Mouse (Mus musculus) heart, postnatal 0 days (tissue): ENCODE results near the gene Tmem239. TPM values are rescaled to one million over a fixed set of nuclear protein-coding genes. Genes with fewer than 3 reads are reported as not detected.
"Not testable (repeated sequence)": the region's sequence is repeated elsewhere in the genome, so short reads cannot be mapped to it uniquely, and the experiment has no call there.

Experiments
- ATAC-seq: fragments of 200-750 bp; cut with Nextera tagmentation; 2 replicates; pipeline ENCODE4 v1.8.0; 2017; ENCODE audit warnings: low read depth, moderate number of reproducible peaks, moderate library complexity; ENCODE audit not compliant: insufficient read depth
- DNase-seq: peaks from one replicate; pipeline ENCODE4 v3.0.0-alpha.2; 2016; ENCODE audit warnings: low spot score
- H3K27ac ChIP-seq: fragments of 300-500 bp; sonication (generic); 2 replicates; pipeline ENCODE4 v1.5.1; 2014; ENCODE audit warnings: low read depth, mild to moderate bottlenecking
- H3K27me3 ChIP-seq: fragments of 300-500 bp; sonication (generic); 2 replicates; pipeline ENCODE4 v1.6.1; 2014; ENCODE audit warnings: low read length, mixed read lengths; ENCODE audit not compliant: control insufficient read depth, insufficient read depth
- H3K36me3 ChIP-seq: fragments of 300-500 bp; sonication (generic); replicated peaks from 2 replicates; pipeline ENCODE4 v1.6.1; 2014; ENCODE audit warnings: low read length, mixed read lengths; ENCODE audit not compliant: control insufficient read depth, insufficient read depth
- H3K4me1 ChIP-seq: fragments of 300-500 bp; sonication (generic); 2 replicates; pipeline ENCODE4 v1.6.1; 2014; ENCODE audit warnings: antibody characterized with exemption; ENCODE audit not compliant: control insufficient read depth, insufficient read depth
- H3K4me2 ChIP-seq: fragments of 300-500 bp; sonication (generic); 2 replicates; pipeline ENCODE4 v1.6.1; 2014; ENCODE audit warnings: low read depth, mild to moderate bottlenecking, low read length, moderate library complexity
- H3K4me3 ChIP-seq: fragments of 300-500 bp; sonication (generic); 2 replicates; pipeline ENCODE4 v1.5.1; 2014; ENCODE audit warnings: low read depth, low read length
- H3K9ac ChIP-seq: fragments of 300-500 bp; sonication (generic); replicated peaks from 2 replicates; pipeline ENCODE4 v1.6.1; 2014; ENCODE audit warnings: low read depth, low read length, mixed read lengths
- H3K9me3 ChIP-seq: fragments of 300-500 bp; sonication (generic); replicated peaks from 2 replicates; pipeline ENCODE4 v1.6.1; 2016; ENCODE audit warnings: low read length; ENCODE audit not compliant: control insufficient read depth
- CTCF ChIP-seq: IDR thresholded peaks from 2 replicates; pipeline ENCODE4 v1.5.1; 2016; ENCODE audit warnings: antibody characterized with exemption, control low read depth, low read depth
- EP300 ChIP-seq: IDR thresholded peaks from 2 replicates; pipeline ENCODE4 v1.6.1; 2016; ENCODE audit warnings: antibody characterized with exemption, low read depth
- WGBS: fragments of 180-500 bp; shearing (Covaris S2); extraction: QIAGEN DNeasy Blood & Tissue Kit; methylation state at CpG from one replicate; pipeline ENCODE4 v1.1.7; 2014; 5-methylcytosine and 5-hydroxymethylcytosine counted together
- polyA plus RNA-seq: library from polyadenylated mRNA; unstranded; fragments of >200 nt; fragmentation: Nextera tagmentation; extraction: Ambion mirVana; gene quantifications from 2 replicates; pipeline ENCODE4 v1.2.1, GENCODE M21; 2015
- total RNA-seq: library from RNA; depleted of rRNA; stranded (reverse); fragments of >200 nt; gene quantifications from 2 replicates; pipeline ENCODE4 v1.2.3, GENCODE M21; 2014; ENCODE audit warnings: low replicate concordance

Tmem239 gene
- total and polyA plus RNA-seq, 2 experiments from 2014 or later, result not detected

DNA sequence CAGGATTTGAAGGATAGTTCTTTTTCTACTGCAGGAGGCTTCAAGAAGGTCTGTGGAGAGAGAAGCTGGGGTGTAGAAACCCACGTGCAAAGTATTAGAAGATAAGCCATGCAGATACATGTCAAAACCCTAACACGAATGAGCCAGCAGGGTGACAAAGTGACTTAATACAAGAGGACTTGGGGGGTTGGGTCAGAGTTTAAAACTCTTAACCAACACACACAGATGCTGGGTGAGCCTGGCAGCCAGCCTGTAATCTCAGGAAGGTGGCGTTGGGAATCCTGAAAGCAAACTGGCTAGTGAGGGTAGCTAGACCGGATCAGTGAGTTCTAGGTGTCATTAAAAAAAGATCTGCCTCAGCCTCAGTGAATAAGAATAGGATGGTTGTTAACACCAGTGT is 38.9 kb upstream of the Tmem239 start:
- TF ChIP-seq CTCF, result no peak
- TF ChIP-seq EP300, result no peak
- 56% methylated on average over 4 of the region's 4 CpGs for WGBS
- no peak overlapping the region for H3K27ac ChIP-seq
- H3K4me2 ChIP-seq, result no peak overlapping the region
- H3K36me3 ChIP-seq, result no peaks in the 10 kb centered on the region
- peaks cover 16% of the 10 kb centered on the region for H3K27me3 ChIP-seq
- DNase-seq (no peak), ATAC-seq (no peak)
- H3K4me1 ChIP-seq, result no peaks in the 10 kb centered on the region
- H3K9me3 ChIP-seq, result no peaks in the 10 kb centered on the region
- H3K4me3 ChIP-seq, result no peak overlapping the region
- no peak overlapping the region for H3K9ac ChIP-seq

GRCm38 (mm10) chr2:130373026-130373425 is 33.3 kb upstream of the Tmem239 start:
- not testable (repeated sequence) for H3K36me3 ChIP-seq, H3K27ac ChIP-seq, H3K4me2 ChIP-seq, H3K4me3 ChIP-seq, DNase-seq, ATAC-seq, H3K9me3 ChIP-seq, H3K9ac ChIP-seq, H3K27me3 ChIP-seq, H3K4me1 ChIP-seq
- WGBS, result 28% methylated on average over 1 of the region's 1 CpGs

GRCm38 (mm10) chr2:130374951-130375350 is 31.3 kb upstream of the Tmem239 start:
- no peak overlapping the region for H3K27ac ChIP-seq
- DNase-seq (no peak), ATAC-seq (no peak)
- 62% methylated on average over 4 of the region's 4 CpGs for whole genome bisulfite sequencing
- no peak overlapping the region for H3K4me2 ChIP-seq
- H3K36me3 ChIP-seq, result no peaks in the 10 kb centered on the region
- H3K9me3 ChIP-seq, result no peaks in the 10 kb centered on the region
- TF ChIP-seq EP300, result no peak
- TF ChIP-seq CTCF, result no peak
- H3K4me3 ChIP-seq, result no peak overlapping the region
- H3K4me1 ChIP-seq, result no peaks in the 10 kb centered on the region
- H3K9ac ChIP-seq, result no peak overlapping the region
- H3K27me3 ChIP-seq, result no peaks in the 10 kb centered on the region

DNA sequence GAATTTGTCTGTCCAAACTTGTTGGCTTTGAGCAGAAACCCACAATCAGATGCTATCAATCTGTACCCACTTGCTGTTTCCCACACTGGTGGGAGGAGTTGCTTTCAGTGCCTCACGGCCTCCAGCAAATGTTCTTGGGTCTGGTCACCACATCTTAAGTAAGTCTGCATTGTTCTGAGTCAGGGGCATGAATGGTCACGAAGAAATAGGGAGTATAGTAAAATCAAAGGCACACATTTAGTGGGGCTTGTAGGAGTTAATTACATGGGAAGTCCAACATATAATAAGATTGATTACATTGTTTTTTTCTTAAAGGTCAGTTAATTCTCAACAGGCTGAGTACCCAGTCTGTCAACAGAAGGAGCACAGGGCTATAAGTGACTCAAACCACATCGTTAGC is 23.1 kb upstream of the Tmem239 start:
- Histone ChIP-seq H3K27me3 (0 out of 2 replicates have a peak, but pooled peaks cover 7% of the 10 kb centered on the region), H3K36me3 (no peaks in the 10 kb centered on the region), H3K9me3 (no peaks in the 10 kb centered on the region), H3K9ac (no peak overlapping the region), H3K4me1 (no peaks in the 10 kb centered on the region), H3K4me2 (no peak overlapping the region), H3K4me3 (no peak overlapping the region), H3K27ac (no peak overlapping the region)
- 61% methylated on average over 3 of the region's 3 CpGs for WGBS
- DNase-seq (no peak), ATAC-seq (no peak)
- TF ChIP-seq EP300 (no peak), CTCF (no peak)

DNA sequence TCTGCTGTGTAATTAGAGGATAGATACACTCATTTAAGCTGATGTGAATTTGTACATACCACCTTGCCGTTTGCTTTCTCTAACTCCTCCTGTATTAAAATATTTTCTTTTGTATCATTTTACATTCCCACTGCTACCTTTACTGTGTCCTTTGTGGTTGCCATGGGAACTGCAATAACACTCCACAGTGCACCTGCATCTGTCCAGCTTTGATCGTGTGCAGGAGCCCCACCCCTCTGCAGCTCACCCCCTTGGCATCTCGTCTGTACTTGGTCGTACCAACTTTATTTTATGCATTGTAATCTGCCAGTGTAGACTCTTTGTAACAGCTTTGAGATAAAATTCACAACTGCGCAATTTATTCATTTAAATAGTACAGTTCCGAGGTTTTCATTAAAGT is 22.4 kb upstream of the Tmem239 start:
- H3K27ac ChIP-seq, result no peak overlapping the region
- H3K9ac ChIP-seq, result no peak overlapping the region
- 68% methylated on average over 6 of the region's 6 CpGs for WGBS
- no peaks in the 10 kb centered on the region for H3K4me1 ChIP-seq
- H3K27me3 ChIP-seq, result 0 out of 2 replicates have a peak, but pooled peaks cover 7% of the 10 kb centered on the region
- no peaks in the 10 kb centered on the region for H3K9me3 ChIP-seq
- no peak overlapping the region for H3K4me3 ChIP-seq
- no peak overlapping the region for H3K4me2 ChIP-seq
- ATAC-seq (no peak), DNase-seq (no peak)
- no peaks in the 10 kb centered on the region for H3K36me3 ChIP-seq
- no peak for TF ChIP-seq EP300
- TF ChIP-seq CTCF, result no peak

GRCm38 (mm10) chr2:130386212-130386611 is 20.1 kb upstream of the Tmem239 start:
- no peak for TF ChIP-seq EP300
- TF ChIP-seq CTCF, result no peak
- no peak for DNase-seq
- Histone ChIP-seq H3K27ac (no peak overlapping the region), H3K27me3 (0 out of 2 replicates have a peak, but pooled peaks cover 6% of the 10 kb centered on the region), H3K4me2 (no peak overlapping the region), H3K9me3 (no peaks in the 10 kb centered on the region), H3K4me3 (no peak overlapping the region), H3K36me3 (no peaks in the 10 kb centered on the region), H3K9ac (no peak overlapping the region), H3K4me1 (no peaks in the 10 kb centered on the region)
- WGBS, result 60% methylated on average over 1 of the region's 1 CpGs
- no peak for ATAC-seq
